Mouse (Mus musculus) testis, adult 10 weeks (tissue): ENCODE data around the gene Ppm1f. TPM values are rescaled to one million over a fixed set of nuclear protein-coding genes. Genes with fewer than 3 reads are reported as not detected.

Experiments
- polyA plus RNA-seq: library from polyadenylated mRNA; stranded (reverse); fragments of 350-450 nt; fragmentation: Illumina TruSeq; extraction: RNeasy Lipid Tissue Mini Kit (QIAGEN cat#74804); gene quantifications from one replicate; pipeline ENCODE4 v1.2.3, GENCODE M21; 2014; ENCODE audit warnings: low read depth, low replicate concordance

Gene Ppm1f
- polyA plus RNA-seq: 4.1 TPM

DNA sequence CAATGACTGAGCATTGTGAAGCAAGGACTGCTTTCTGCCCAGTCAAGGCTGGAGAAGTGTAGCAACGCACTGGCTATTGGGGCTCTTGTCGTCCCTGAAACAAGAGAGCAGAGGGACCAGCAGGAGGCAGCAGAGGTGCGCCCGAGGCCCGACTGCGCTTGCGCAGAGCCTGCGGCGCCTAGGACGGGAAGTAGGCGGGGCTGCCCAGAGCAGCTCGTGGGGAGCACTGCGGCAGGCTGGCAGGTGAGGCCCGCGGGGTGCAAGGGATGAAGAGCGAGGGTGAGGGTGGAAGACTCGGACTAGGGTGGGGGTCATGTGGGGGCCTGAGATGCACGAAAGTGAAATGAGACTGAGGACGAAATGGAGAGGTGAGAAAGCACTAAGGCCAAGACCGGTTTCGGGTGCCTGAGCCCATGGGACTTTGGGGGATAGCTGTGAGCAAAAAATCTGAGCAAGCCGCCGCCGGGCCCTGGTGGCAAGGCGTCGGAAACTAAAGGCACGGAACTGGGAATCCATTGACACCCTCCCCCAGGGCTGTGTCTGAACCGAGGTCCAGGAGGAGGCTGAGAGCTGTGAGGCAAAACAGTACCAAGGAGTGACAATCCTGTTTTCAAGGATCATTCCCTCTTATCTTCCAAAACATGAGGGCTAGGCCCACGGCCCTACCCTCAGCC lies at the start of gene Ppm1f:
Ppm1f (plus strand) TSS at position 88 of the 674 bp plus-strand sequence.

DNA sequence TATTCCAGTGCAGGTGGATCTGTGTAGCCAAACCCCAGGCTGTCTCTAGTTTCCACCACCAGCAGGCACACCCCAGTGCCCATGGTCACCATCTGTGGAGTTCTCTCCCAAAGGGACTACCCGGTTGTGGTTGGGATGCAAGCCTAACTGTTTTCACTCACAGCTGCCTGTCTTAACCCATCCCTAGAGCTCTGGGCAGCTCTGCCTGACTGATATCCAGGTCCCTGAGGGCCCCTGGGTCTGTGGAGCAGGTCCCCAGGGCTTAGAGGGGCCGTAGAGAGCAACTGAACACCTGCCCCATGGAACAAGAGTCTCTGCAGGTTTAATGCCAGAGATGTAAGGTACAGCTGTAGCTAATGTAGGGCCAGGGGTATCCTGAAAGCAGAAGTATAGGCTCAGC lies 32.3 kb upstream of the Ppm1f start, which contains the start of gene Igll1:
Igll1 (minus strand) TSS at position 8 of the 400 bp plus-strand sequence.

DNA sequence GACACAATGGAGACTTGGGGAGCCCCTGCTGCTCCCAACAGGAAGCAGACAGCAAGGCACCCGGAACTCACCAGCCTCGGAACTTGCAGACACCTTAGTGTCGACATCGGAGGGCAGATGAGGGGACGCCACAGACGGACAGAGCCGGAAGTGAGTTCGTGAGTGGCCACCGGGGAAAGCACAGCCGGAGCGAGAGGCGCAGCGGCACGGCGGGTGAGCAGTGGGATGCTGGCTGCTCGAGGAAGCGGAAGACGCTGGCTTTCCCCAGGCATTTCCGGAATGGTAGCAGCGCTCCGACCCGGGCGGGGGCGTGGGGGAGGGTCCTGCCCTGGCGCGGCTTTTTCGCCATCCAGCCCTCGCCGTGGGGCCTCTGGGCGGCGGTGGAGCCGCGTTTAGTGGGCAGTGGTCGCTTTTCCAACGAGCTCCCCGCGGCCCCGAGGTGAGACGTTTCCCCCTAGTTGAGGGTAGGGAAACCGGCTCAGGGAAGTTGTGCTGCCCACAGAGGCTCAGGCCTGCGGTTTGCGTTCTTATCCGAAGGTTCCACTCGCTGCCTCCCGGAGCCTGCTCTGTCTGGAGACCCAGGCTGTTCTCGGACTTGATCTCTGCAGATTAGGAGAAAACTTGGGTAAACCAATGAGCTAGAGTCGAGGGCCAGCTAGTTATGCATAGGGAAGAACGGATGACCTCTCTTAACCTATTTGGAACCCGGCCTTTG lies 25.5 kb upstream of the Ppm1f start, which contains the start of the genes Top3b and Vpreb1:
Top3b (plus strand) TSS at position 120 of the 715 bp plus-strand sequence.
Vpreb1 (minus strand) TSS at position 227 of the 715 bp plus-strand sequence.

Other genes starting within 250 kb of the Ppm1f start
- gene Olfr19, start 220.1 kb upstream of the Ppm1f start, polyA plus RNA-seq: 2.2 TPM
- gene Spag6l, start 67.0 kb upstream of the Ppm1f start, polyA plus RNA-seq: 352 TPM
- not detected for gene Igll1, start 32.5 kb upstream of the Ppm1f start, polyA plus RNA-seq
- gene Top3b, start 25.7 kb upstream of the Ppm1f start, polyA plus RNA-seq: 22.1 TPM
- gene Vpreb1, start 25.6 kb upstream of the Ppm1f start, polyA plus RNA-seq: not detected
- gene Mapk1, start 86.9 kb downstream of the Ppm1f start, polyA plus RNA-seq: 99.5 TPM
- 204 TPM for gene Ypel1, start 173.2 kb downstream of the Ppm1f start, polyA plus RNA-seq
- 123 TPM for gene Ppil2, start 214.8 kb downstream of the Ppm1f start, polyA plus RNA-seq
- gene 2610318N02Rik, start 228.7 kb downstream of the Ppm1f start, polyA plus RNA-seq: 188 TPM
- gene Sdf2l1, start 235.9 kb downstream of the Ppm1f start, polyA plus RNA-seq: 24.7 TPM
- 9.9 TPM for gene Ydjc, start 248.2 kb downstream of the Ppm1f start, polyA plus RNA-seq